Mouse (Mus musculus): ENCODE data around the gene Asxl1. TPM values are rescaled to one million over a fixed set of nuclear protein-coding genes. Genes with fewer than 3 reads are reported as not detected.

Asxl1 gene
- polyA plus RNA-seq, 1 experiment from 2014 or later = 14.2 TPM

- DNase-seq (ENCODE audit: low spot score) = no peak
- H3K4me3 ChIP-seq (replicated peaks; ENCODE audit: low read length) = no peak overlapping the region
- H3K27ac ChIP-seq = no peak overlapping the region
- no peaks in the 10 kb centered on the region for H3K4me1 ChIP-seq (replicated peaks; ENCODE audit: control insufficient read depth, insufficient read depth, low read length)
- H3K4me2 ChIP-seq (replicated peaks) = no peak overlapping the region
- ATAC-seq (ENCODE audit: low FRiP score) = no peak
- no peak overlapping the region for H3K9ac ChIP-seq
- H3K9me3 ChIP-seq (ENCODE audit: control insufficient read depth, low read length) = no peaks in the 10 kb centered on the region
- WGBS = 91% methylated on average over 9 of the region's 9 CpGs
- 0 out of 2 replicates have a peak, but pooled peaks cover 3% of the 10 kb centered on the region for H3K36me3 ChIP-seq (replicated peaks; ENCODE audit: control insufficient read depth, insufficient read depth)
- H3K27me3 ChIP-seq (ENCODE audit: control insufficient read depth, insufficient read depth, low read length) = no peaks in the 10 kb centered on the region
Measured at GRCm38 (mm10) chr2:153338361-153339350, 7.0 kb upstream of the Asxl1 start.

- Histone ChIP-seq H3K4me1 (replicated peaks; ENCODE audit: control insufficient read depth, insufficient read depth, low read length) (peaks cover 11% of the 10 kb centered on the region), H3K9ac (no peak overlapping the region), H3K9me3 (ENCODE audit: control insufficient read depth, low read length) (no peaks in the 10 kb centered on the region), H3K27me3 (ENCODE audit: control insufficient read depth, insufficient read depth, low read length) (no peaks in the 10 kb centered on the region), H3K4me2 (replicated peaks) (no peak overlapping the region), H3K27ac (no peak overlapping the region), H3K36me3 (replicated peaks; ENCODE audit: control insufficient read depth, insufficient read depth) (no peaks in the 10 kb centered on the region), H3K4me3 (replicated peaks; ENCODE audit: low read length) (no peak overlapping the region)
- 92% methylated on average over 6 of the region's 6 CpGs for WGBS
- no peak for ATAC-seq (ENCODE audit: low FRiP score)
- DNase-seq (ENCODE audit: low spot score) = no peak
Measured at GRCm38 (mm10) chr2:153342166-153342565, 3.5 kb upstream of the Asxl1 start.

GRCm38 (mm10) chr2:153342602-153343001, 3.0 kb upstream of the Asxl1 start:
- WGBS = 91% methylated on average over 3 of the region's 3 CpGs
- no peak for ATAC-seq (ENCODE audit: low FRiP score)
- H3K27me3 ChIP-seq (ENCODE audit: control insufficient read depth, insufficient read depth, low read length) = no peaks in the 10 kb centered on the region

GRCm38 (mm10) chr2:153343191-153343590, 2.4 kb upstream of the Asxl1 start:
- H3K4me2 ChIP-seq (replicated peaks) = no peak overlapping the region
- H3K36me3 ChIP-seq (replicated peaks; ENCODE audit: control insufficient read depth, insufficient read depth) = no peaks in the 10 kb centered on the region
- peaks cover 21% of the 10 kb centered on the region for H3K4me1 ChIP-seq (replicated peaks; ENCODE audit: control insufficient read depth, insufficient read depth, low read length)

More at GRCm38 (mm10) chr2:153342602-153343001, 3.0 kb upstream of the Asxl1 start:
- H3K4me2 ChIP-seq (replicated peaks) = no peak overlapping the region
- H3K9ac ChIP-seq = no peak overlapping the region
- DNase-seq (ENCODE audit: low spot score) = no peak
- no peaks in the 10 kb centered on the region for H3K36me3 ChIP-seq (replicated peaks; ENCODE audit: control insufficient read depth, insufficient read depth)
- no peaks in the 10 kb centered on the region for H3K9me3 ChIP-seq (ENCODE audit: control insufficient read depth, low read length)
- no peak overlapping the region for H3K4me3 ChIP-seq (replicated peaks; ENCODE audit: low read length)
- peaks cover 15% of the 10 kb centered on the region for H3K4me1 ChIP-seq (replicated peaks; ENCODE audit: control insufficient read depth, insufficient read depth, low read length)
- H3K27ac ChIP-seq = no peak overlapping the region

DNA sequence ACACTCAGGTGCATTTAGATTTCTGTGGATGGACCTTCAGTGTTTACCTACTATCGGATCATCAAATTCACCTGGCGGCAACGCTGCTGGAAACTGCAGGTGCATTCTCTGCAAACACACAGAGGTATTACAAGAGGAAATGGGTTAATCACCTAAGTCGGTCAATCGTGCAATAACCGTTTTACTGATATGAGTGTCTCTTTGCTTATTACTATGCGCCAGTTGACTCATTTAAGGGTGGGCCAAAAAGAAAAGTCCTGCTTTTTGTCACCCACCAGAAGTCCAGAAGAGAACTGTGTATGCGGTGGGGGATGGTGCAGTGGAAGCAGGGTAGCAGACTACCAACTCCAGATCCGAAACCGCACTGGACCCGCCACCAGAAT, 567 bp upstream of the Asxl1 start:
- Histone ChIP-seq H3K4me1 (replicated peaks; ENCODE audit: control insufficient read depth, insufficient read depth, low read length) (peaks cover 27% of the 10 kb centered on the region), H3K27ac (peak overlapping the region; percentile 99), H3K4me2 (replicated peaks) (peak overlapping the region; percentile 85), H3K36me3 (replicated peaks; ENCODE audit: control insufficient read depth, insufficient read depth) (no peaks in the 10 kb centered on the region), H3K9me3 (ENCODE audit: control insufficient read depth, low read length) (no peaks in the 10 kb centered on the region), H3K27me3 (ENCODE audit: control insufficient read depth, insufficient read depth, low read length) (no peaks in the 10 kb centered on the region), H3K9ac (peak overlapping the region; percentile 80), H3K4me3 (replicated peaks; ENCODE audit: low read length) (peak overlapping the region; percentile 94)
- no peak; the same call in 1 of the 2 replicates for ATAC-seq (ENCODE audit: low FRiP score)
- WGBS = 7% methylated on average over 11 of the region's 11 CpGs
- DNase-seq (ENCODE audit: low spot score) = no peak

More at GRCm38 (mm10) chr2:153343191-153343590, 2.4 kb upstream of the Asxl1 start:
- ATAC-seq (ENCODE audit: low FRiP score) (no peak), DNase-seq (ENCODE audit: low spot score) (no peak)
- Histone ChIP-seq H3K27me3 (ENCODE audit: control insufficient read depth, insufficient read depth, low read length) (no peaks in the 10 kb centered on the region), H3K9me3 (ENCODE audit: control insufficient read depth, low read length) (no peaks in the 10 kb centered on the region), H3K27ac (no peak overlapping the region), H3K9ac (no peak overlapping the region), H3K4me3 (replicated peaks; ENCODE audit: low read length) (no peak overlapping the region)

DNA sequence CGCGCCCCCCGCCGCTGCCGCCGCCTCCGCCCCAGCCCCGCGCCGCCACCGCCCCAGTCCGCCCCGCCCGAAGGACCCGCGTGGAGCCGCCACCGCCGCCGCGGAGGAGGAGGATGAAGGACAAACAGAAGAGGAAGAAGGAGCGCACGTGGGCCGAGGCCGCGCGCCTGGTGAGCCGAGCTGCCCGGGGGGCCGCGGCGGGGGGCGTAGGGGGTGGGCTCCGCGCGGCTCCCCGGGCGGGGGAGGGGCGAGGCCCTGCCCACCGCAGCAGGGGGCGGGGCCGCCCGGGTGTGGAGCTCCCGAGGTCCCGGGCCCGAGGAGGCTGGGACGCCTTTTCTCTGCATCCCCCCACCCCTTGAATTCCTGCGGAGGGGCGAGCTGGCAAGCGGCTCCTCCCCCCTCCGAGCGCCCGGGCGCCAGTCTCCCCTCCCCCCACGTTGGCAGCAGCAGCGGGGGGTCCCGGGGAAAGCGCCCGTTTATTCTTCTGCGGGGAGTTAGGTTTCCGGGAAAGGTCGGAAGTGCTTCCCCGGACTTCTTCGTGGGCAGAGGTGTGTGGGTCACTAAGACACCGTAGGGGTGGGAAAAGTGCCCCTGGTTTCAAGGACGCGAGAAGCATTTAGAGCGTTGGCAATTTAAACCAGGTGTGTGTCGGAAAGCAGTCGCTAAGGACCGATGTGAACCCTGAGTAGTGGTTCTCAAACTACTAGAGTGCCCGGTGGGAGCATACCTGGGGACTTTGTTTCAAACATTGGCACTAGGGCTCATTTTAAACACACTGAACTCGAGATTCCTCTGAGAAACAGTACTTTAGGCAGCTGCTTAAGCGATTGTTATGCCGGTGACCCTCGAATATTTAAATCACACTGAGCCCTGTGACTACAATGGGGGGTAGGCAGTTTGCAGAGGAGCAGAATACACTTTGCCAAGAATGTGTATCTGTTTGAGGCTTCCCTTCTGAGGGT, 873 bp downstream of the Asxl1 start:
- DNase-seq (ENCODE audit: low spot score) (peak; percentile 57), ATAC-seq (ENCODE audit: low FRiP score) (peak; percentile 16)
- peak overlapping the region; percentile 88 for H3K4me2 ChIP-seq (replicated peaks)
- 0% methylated on average over 31 of the region's 76 CpGs for WGBS
- H3K4me1 ChIP-seq (replicated peaks; ENCODE audit: control insufficient read depth, insufficient read depth, low read length) = peaks cover 27% of the 10 kb centered on the region
- H3K27me3 ChIP-seq (ENCODE audit: control insufficient read depth, insufficient read depth, low read length) = no peaks in the 10 kb centered on the region
- no peaks in the 10 kb centered on the region for H3K36me3 ChIP-seq (replicated peaks; ENCODE audit: control insufficient read depth, insufficient read depth)
- peak overlapping the region; percentile 94 for H3K4me3 ChIP-seq (replicated peaks; ENCODE audit: low read length)
- H3K9me3 ChIP-seq (ENCODE audit: control insufficient read depth, low read length) = no peaks in the 10 kb centered on the region
- peak overlapping the region; percentile 95 for H3K9ac ChIP-seq
- H3K27ac ChIP-seq = peak overlapping the region; percentile 99

DNA sequence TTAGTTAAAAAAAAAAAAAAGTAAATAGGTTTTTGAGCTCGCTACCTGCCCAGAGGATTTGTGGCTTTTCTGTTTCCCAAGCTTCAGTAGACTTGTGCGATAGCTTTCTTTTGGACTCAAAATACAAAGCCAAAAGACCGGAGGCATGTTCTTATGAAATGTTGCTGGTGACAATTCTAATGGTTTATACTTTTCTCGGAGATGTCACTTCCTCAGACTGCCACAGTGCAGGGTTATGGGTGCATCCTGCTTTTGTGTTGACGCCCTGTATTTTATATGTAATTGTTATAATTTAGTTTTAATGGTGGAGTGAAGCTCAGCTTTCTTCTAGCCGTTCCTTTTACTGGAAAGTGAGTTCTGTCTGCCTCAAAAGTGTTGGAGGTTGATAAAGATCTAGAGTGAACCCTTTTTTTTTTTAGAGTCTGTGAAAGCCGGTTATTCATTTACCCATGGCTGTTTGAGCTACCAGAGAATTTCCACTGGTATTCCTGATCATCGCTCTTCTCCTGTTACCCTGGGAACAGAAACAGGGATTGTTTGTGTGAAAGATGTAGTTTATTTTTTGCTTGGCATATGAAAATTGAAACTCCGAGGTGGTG, 1.7 kb downstream of the Asxl1 start:
- no peak for ATAC-seq (ENCODE audit: low FRiP score)
- Histone ChIP-seq H3K27me3 (ENCODE audit: control insufficient read depth, insufficient read depth, low read length) (no peaks in the 10 kb centered on the region), H3K27ac (peak overlapping the region; percentile 99; the same call in 1 of the 2 replicates), H3K4me1 (replicated peaks; ENCODE audit: control insufficient read depth, insufficient read depth, low read length) (peaks cover 27% of the 10 kb centered on the region), H3K4me2 (replicated peaks) (peak overlapping the region; percentile 88), H3K9me3 (ENCODE audit: control insufficient read depth, low read length) (no peaks in the 10 kb centered on the region), H3K36me3 (replicated peaks; ENCODE audit: control insufficient read depth, insufficient read depth) (peaks cover 5% of the 10 kb centered on the region; the same call in 1 of the 2 replicates), H3K9ac (peak overlapping the region; percentile 95), H3K4me3 (replicated peaks; ENCODE audit: low read length) (peak overlapping the region; percentile 94)
- DNase-seq (ENCODE audit: low spot score) = no peak
- 8% methylated on average over 9 of the region's 9 CpGs for WGBS

- Histone ChIP-seq H3K4me3 (replicated peaks; ENCODE audit: low read length) (peak overlapping the region; percentile 94), H3K4me1 (replicated peaks; ENCODE audit: control insufficient read depth, insufficient read depth, low read length) (peaks cover 27% of the 10 kb centered on the region), H3K36me3 (replicated peaks; ENCODE audit: control insufficient read depth, insufficient read depth) (peaks cover 14% of the 10 kb centered on the region), H3K4me2 (replicated peaks) (peak overlapping the region; percentile 88), H3K9me3 (ENCODE audit: control insufficient read depth, low read length) (no peaks in the 10 kb centered on the region), H3K27me3 (ENCODE audit: control insufficient read depth, insufficient read depth, low read length) (no peaks in the 10 kb centered on the region), H3K9ac (peak overlapping the region; percentile 95), H3K27ac (no peak overlapping the region)
- DNase-seq (ENCODE audit: low spot score) (no peak), ATAC-seq (ENCODE audit: low FRiP score) (no peak)
- WGBS = 57% methylated on average over 6 of the region's 6 CpGs
Measured at GRCm38 (mm10) chr2:153348100-153348831, 2.6 kb downstream of the Asxl1 start.
